Mouse (Mus musculus) left cerebral cortex, postnatal 14 days (tissue): ENCODE data around the gene Ankrd22. TPM values are rescaled to one million over a fixed set of nuclear protein-coding genes. Genes with fewer than 3 reads are reported as not detected.
"Not testable (repeated sequence)": the region's sequence is repeated elsewhere in the genome, so short reads cannot be mapped to it uniquely, and the experiment has no call there.

Experiments used
- DNase-seq, 2 experiments: peaks; one replicate each; pipeline ENCODE4 v3.0.0; 2021 to 2022; ENCODE audit warnings: low spot score in 2 of 2, mixed read lengths in 1 of 2
- intact Hi-C: fragments of 180-260 bp; cut with DNase I; formaldehyde crosslinking; loops from one replicate; pipeline ENCODE4 v1.15.1; 2025
- long read RNA-seq, 2 experiments: library from polyadenylated mRNA; stranded (forward); transcript quantifications; one replicate each; pipeline ENCODE4 v2.0.0; 2021
- total RNA-seq, 2 experiments: library from RNA; stranded (reverse); gene quantifications; 2 replicates each; pipeline ENCODE4 v1.2.3; 2021

The Ankrd22 gene
- total RNA-seq: under 1 TPM in 1 of 2 experiments, not detected in 1; 0.42 TPM
- long read RNA-seq, experiment 1: 0 reads
- long read RNA-seq, experiment 2, partial matches to known transcripts: 0 of 1 reads
- long read RNA-seq, experiment 2, other reads (novel, unspliced or antisense): 1 of 1 reads

DNA sequence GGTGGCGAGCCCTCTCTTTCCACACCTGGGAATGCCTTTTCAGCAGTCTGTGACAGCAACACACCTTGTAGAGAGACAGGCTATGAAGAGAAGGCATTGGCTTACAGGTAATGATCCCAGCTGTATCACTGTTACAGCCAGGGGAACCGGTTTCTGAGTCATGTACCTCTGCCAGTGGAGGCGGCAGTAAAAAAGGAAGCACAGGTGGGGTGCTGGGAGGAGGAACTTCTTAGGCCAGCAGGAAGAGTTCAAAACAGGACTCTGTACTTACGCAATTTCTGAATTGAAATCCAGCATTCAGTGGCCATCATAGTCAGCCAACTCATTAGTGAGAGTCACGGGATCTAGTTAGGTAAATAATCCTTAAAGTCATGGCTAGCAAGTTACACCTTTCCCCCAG, at the start of gene Ankrd22:
Gene Ankrd22, minus strand, starts transcription at position 163 of the 400 bp plus-strand sequence.
- no peak for DNase-seq
- intact Hi-C loops: no loop called here

DNA sequence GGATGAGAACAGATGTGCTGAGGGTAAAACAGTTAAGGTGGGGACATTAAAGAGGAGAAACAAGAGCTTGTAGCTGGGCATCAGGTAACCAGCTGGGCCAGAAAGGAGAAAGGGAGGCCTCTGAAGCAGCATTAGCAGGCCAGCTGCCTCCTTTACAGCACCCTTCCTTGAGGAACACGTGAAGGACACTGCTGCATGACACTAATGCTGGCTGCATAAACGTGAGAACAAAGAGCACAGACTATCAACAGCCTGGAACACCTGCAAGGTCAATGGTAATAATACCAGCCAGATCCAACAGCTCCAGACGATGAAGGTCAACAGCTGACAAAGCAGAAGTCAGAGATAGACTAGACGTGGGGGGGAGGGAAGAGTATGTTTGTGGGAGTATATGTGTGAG, 48.3 kb upstream of the Ankrd22 start:
- intact Hi-C loops: no loop called here

DNA sequence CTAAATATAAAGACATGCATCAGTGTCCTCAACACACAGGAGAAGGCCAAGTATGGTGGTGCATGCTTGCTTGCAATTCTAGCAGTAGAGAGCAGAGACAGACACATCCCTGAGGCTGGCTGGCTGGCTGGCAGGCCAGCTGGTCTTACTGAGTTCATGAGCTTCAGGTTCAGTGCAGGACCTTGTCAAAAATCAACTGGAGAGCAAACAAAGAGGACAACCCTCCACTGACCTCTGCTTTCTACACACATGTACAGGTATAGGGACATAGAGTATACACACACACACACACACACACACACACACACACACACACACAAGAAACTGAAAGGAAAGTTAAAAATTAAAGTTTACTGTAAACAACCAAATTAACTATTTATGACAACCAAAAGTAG, 47.4 kb upstream of the Ankrd22 start:
- intact Hi-C loops: no loop called here
- DNase-seq: no peak

More for the DNA sequence above, 48.3 kb upstream of the Ankrd22 start:
- no peak for DNase-seq

DNA sequence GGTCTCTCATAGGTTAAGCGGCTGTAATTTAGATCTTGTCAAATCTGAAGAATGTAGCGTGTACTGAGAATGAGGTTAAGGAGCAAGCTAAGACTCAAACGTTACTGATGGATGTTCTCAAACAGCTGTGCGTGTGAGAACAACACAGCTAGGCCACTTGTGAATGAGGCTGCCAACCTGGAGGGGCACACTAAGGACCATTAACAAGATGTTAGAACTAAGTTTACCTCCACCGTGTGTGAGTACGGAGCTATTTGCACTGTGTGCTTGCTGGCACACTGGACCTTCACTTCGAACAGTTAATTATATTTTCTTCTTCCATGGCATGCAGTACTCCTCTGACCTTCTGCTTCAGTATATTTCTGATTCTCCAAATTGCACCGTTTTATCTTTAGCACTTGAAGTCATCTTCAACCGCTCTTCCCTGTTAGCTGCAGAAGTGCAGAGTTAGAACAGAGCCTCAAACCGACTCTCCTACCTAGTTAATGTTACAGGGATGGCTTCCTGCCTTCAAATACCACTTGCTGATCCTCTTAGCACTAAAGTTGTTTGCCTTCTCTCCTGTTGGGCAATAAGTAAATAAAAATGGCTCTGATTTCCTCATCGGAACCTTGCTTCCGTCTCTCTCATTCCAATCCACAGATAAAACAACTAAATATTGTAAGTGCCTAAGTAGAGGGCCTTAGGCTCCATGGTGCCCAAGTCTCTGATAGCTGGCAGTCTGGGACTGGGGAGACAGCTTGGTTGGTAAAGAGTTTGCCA, 46.8 kb upstream of the Ankrd22 start:
- no peak for DNase-seq
- intact Hi-C loops: no loop called here

DNA sequence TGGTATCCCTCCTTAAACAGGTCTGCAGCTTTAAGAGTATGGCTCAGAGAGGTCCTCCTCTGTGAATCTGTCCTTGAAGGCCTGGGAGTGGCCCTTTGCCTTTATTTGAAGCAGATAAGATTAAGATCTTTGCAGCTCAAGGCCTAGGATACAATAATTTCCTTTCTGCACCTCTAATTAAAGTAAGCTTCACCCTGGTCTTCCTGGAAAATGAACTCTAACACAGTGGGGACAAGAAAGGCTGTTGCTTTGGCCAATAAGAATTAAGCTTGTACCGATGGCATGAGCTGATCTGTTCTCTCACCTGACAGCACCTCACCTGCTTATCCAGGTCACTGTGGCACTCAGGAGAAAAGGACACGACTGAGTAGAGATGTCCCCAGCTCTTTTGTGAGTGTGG, 45.0 kb upstream of the Ankrd22 start:
- intact Hi-C loops: no loop called here
- no peak for DNase-seq

DNA sequence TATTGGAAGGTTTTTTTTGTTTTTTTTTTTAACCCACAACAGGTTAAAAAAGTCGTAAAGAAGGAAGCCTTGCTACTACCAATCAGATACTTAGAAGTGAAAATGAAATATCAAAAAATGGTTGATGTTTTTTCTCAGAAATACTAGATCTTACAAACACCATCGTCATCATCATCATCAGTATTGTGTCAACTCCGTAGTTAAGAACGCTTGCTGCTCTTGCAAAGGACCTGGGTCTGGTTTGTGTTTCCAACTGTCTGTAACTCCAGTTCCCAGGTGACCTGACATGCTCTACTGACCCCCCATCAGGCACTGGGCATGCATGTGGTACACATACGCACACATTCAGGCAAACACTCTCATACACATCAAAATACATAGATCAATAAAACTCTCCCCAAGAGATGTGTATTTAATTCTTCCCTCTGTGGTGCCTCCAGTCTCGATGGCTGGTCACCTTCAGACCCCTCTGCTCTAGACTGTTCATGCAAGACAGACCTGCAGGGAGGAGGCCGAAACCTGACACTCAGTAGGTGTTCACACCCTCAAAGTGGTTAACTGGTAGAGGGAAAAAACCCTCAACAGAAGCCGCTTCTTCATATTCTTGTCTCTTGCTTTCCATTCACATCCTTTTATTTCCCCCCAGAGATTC, 44.2 kb upstream of the Ankrd22 start:
- intact Hi-C loops: no loop called here
- no peak for DNase-seq

DNA sequence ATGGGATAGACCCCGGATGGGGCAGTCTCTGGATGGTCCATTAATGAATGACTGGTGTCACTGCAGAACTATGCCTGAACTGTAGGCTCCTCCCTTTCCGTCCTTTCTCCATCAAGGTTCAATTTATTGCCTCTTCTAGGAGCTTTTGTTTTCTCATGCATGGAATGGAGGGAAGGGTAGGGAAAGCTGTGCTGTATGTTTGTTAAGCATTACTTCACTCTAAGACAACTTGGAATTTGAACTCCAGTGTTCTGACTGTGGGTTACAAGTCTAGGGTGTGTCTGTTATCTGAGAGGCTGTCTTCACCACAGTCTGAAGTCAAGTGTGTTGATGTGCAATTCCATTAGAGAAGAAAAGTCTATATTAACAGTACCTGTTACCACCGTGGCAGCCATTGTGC, 43.2 kb upstream of the Ankrd22 start:
- no peak for DNase-seq
- intact Hi-C loops: no loop called here

DNA sequence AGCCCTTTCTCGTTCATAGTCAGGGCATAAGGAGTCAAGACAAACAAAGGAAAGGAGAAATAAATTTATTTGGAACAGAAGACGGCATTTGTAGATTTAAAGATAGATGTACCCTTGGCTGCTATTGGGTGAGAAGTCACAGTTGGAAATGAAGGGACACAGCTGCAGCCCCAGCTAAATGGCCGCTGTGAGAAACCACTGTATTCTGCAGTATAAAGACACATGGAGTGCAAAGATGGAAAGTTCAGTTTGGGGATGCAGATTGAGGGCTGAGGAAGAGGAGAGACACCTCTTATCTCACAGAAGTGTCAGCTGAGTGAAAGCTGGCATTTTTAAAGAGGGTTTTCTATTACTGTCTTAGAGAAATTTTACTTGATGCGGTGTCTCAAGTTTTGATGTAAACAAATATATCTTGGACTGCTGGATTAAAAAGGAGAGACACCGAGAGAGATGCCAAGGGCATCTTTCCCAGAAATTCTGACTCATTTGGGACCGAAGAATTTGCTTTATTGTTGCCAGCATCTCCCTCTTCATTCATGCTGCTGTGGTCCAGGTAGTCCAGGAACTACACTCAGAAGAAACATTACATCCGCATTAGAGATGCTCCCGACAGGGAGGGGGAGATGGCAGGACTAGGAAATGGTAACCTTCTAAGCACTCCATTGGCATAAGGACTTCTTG, 41.0 kb upstream of the Ankrd22 start:
- no peak for DNase-seq
- intact Hi-C loops: no loop called here

DNA sequence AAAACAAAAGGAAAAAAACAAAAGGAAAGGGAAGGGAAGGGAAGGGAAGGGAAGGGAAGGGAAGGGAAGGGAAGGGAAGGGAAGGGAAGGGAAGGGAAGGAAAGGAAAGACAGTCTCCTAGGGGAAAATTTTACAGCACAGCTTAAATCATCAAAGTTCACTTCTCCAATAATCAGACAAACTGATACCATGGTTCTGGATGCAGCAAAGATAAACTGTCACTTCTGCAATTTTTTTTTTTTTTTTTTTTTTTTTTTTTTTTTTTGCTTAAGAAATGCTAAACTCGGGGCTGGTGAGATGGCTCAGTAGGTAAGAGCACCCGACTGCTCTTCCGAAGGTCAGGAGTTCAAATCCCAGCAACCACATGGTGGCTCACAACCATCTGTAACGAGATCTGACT, 40.3 kb upstream of the Ankrd22 start:
- intact Hi-C loops, DNase-seq: not testable (repeated sequence)

DNA sequence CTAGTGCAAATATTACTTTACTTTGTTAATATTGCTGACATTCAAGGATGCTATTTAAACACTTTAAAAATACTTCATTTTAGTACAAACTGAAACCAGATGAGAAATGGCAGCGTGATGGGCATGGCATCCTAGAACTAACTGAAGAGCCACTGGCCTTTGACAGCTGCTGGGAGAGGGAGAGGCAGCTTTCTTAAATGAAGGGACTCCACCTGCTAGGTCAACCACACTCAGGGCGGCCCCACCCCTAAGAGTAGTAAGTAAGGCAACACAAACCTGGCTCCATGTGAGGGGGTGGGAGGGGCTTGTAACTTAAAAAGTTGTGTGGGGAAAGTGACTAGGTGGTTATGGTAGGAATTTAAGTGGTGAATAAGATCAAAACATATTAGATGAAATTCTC, 36.8 kb upstream of the Ankrd22 start:
- DNase-seq: no peak

DNA sequence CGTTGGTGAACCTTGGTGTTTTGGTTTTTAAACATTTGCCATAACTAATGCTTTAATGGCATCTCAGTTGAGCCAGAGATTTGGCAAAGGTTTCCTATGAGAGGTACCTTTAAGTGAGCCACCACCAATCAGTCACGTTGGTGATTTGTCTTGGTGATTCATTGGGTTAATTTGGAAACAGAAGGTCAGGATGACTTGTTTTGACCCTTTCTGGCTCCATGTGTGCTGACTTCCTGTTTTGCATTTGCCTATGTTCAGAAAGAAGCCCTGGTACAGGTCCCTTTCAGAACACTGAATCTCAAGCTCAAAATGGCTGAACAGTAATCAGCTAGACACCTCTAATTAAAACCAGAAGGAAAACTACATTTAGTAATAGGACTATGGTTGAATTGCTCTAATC, 33.6 kb upstream of the Ankrd22 start:
- no peak for DNase-seq
- intact Hi-C loops: no loop called here

More for the DNA sequence above, 36.8 kb upstream of the Ankrd22 start:
- intact Hi-C loops: no loop called here

DNA sequence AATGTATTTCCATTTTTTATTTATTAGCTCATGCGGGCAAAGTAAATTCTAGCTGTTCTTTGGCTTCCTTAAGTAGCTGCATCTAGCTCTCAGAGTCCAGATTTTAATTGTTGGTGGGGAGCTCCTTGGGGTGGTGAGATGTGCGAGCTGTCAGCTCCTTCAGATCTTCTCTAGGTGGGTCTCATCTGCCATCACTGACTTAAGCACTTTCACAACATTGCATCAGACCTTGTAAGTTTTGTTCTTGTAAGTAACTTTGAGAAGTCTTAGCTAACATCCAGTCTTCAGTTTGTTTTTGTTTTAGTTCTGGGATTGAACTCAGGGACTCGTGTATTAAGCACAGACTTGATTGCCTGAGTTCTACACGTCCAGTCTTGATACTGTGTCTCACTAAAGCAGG, 33.0 kb upstream of the Ankrd22 start:
- no peak for DNase-seq
- intact Hi-C loops: no loop called here

DNA sequence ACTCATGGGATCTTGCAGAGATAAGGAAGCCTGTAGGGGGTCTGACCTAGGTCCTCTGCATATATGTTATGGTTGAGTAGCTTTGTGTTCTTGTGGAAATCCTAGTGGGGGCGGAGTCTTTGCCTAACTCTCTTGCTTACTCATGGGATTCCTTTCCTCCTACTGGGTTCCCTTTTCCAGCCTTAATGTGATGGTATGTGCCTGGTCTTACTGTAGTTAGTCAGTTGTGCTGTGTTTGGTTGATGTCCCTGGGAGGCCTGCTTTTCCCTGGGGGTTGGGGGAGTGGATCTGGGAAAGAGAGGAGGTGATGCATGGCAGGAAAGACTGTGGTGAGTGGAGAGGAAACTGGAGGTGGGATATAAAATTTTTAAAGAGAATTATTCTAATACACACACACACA, 32.2 kb upstream of the Ankrd22 start:
- no peak for DNase-seq
- intact Hi-C loops: no loop called here

DNA sequence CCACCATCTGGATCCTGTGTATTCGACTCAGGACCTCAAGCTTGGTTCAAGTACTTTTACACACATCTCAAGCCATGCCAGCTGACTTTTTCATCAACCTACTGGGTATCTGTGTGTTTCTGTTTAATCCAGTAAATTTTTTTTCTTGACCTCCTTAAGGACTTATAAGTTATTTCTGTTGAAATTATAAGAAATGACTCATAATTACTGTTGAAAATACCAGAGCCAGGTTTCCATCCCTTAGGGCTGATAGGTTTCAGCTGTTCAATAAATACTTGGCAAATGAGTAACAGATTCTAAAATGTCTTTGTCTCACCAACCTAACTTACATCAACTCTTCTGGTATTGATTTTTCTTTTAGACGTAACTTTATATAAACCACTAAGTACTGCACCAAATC, 29.2 kb upstream of the Ankrd22 start:
- intact Hi-C loops: no loop called here
- DNase-seq: no peak

DNA sequence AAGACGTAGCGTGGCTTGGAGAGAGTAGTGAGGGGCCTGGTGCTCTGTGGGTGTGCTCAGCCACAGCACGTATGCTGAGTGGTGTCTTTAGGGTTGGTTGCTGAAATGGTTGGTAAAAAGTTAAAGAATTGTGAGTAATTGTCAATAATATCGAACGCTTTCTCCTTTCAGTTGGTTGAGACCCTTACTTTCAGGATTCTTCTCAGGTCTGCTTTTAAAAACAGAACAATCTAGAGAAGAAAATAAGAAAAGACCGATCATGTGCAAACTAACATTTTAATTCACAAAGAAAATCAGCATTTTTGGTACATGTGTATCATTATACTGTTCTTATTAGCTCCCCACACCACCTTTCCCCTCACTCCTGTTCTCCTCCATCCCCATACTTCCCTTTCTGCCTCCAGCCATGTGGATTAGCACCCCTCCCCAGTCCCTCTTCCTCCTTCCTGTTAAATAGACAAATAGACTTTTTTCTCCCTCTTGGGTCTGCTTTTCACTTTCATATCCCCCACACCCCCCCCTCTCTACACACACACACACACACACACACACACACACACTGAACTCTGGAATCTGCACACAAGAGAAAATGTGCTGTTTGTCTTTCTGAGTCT, 28.4 kb upstream of the Ankrd22 start:
- intact Hi-C loops: loop anchor here (5.0 kb wide), 1 partner anchor 38 kb away; no protein-coding TSS in a partner anchor
- DNase-seq: no peak

DNA sequence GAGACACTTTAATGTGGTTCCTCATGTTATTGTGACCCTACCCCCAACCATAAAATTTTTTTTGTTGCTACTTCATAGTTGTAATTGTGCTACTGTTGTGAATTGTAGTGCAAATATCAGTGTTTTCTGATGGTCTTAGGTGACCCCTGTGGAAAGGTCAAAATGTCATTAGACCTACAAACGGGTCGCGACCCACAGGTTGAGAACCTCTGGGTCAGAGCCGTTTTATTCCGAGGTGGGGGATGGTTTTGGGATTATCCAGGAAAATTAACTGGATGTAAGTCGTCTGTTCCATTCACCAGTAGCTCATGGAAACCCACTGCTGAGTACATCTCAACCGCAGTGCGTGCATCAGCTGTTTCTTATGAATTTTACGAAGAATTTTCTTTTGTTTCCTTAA, 27.8 kb upstream of the Ankrd22 start:
- intact Hi-C loops: loop anchor here (5.0 kb wide), 1 partner anchor 39 kb away; no protein-coding TSS in a partner anchor
- no peak for DNase-seq

DNA sequence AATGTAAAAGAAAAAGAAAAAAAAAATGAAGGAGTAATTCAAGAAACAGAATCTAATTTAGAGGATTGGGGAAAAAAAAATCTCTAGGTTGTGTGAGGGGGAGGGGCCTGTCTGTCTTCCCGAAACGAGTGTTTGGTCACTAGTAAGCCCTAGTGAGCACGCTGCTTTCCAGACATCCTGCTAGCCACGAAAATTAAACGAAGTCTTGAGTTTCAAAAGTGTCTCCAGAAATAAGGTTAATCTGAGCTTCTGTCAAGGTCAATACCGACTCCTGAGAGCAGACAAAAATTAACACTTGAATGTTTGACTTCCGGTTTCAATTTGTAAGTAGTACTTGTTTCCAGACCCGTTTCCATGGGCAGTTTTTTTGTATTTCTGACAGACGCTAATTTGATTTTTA, 27.3 kb upstream of the Ankrd22 start:
- intact Hi-C loops: loop anchor here (5.0 kb wide), 1 partner anchor 39 kb away; no protein-coding TSS in a partner anchor
- peak in 1 of 2 experiments; percentile 29 for DNase-seq

DNA sequence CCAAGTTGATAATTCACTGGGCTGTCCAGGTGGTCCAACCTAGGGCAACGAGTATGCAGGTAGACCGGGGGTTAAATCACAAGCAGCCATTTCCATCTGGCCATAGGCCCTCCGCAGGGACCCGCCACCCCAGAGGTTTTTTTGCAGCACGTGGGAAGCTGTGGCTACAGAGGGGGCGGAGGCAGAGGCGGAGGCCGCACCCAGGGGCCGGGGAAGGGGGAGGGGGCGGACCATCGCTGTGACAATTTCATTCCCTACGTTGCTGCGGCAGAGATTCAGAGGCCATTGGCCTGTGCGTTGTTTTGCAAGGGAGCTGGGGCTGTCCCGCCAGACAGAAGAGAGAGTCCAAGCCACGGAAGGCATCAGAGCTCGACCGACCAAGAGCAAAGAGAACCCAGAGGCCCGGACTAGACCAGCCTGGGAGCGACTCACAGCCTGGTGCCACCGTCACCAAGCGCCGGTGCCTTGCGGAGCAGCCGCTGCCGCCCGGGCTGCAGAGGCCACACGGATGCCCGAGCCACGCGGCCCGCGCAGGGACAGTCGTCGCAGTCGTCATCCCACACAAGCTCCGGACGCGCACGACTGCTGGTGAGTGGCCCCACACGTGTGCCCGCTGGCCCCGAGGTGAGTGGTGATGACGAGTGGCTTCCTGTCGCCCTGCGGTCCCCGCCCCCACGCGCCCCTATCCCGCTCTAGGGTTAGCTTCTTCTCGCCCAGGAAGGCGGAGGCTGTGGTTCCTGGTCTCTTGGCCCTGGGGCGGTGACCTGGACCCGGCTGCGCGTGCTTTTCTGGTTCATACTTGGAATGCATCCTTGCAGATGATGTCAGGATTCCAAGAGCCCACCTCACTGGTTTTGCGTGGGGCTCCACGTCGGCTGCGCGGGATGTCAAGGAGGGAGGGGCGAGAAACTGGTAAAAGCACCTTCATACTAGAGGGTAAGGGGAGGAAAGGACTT, 26.4 kb upstream of the Ankrd22 start, which contains the start of gene Stambpl1:
Gene Stambpl1, plus strand, starts transcription at position 222 of the 956 bp plus-strand sequence.
- intact Hi-C loops: loop anchor here (5.0 kb wide), 1 partner anchor 40 kb away; no protein-coding TSS in a partner anchor
- peak; percentile 63 to 67 for DNase-seq
